ENCODE assay signal across 7 mouse cellular contexts in genomic region chr13:36493294-36493693, GRCm38 (mm10).
DNase-seq lines count a peak whose midpoint lies in the region.

No protein-coding gene starts in this region.

- peak; percentile 14 to 20 for DNase-seq in heart, postnatal 10 days
- no peak for DNase-seq in heart, postnatal 36 days
- DNase-seq in lung, postnatal 14 days, result peak; percentile 30
- DNase-seq in lung, postnatal 25 days (ENCODE audit: low spot score), result no peak
- DNase-seq in gastrocnemius, postnatal 25 days, result peak; percentile 26
- DNase-seq in right cerebral cortex, postnatal 4 days, result peak; percentile 13
- DNase-seq in adipocyte (ENCODE audit: low spot score), result no peak

- intact Hi-C loops in heart, postnatal 10 days (cut with DNase I), result no loop called here
- intact Hi-C loops in heart, postnatal 36 days (cut with DNase I), result no loop called here

Comparison
In these comparisons a context has a peak if more than half of its experiments do, and no peak if none do; other contexts are left out.
1. DNase-seq: peak in heart, postnatal 10 days (2 of 2), lung, postnatal 14 days (single experiment), gastrocnemius, postnatal 25 days (single experiment) and right cerebral cortex, postnatal 4 days (single experiment); none in heart, postnatal 36 days (0 of 2), lung, postnatal 25 days (single experiment) and adipocyte (single experiment).